Mouse (Mus musculus) left cerebral cortex, adult 2 months (tissue): ENCODE measurements around the gene Gm8947. TPM values are rescaled to one million over a fixed set of nuclear protein-coding genes. Genes with fewer than 3 reads are reported as not detected.
"Not testable (repeated sequence)": the region's sequence is repeated elsewhere in the genome, so short reads cannot be mapped to it uniquely, and the experiment has no call there.

ENCODE experiments used
- DNase-seq, 2 experiments: peaks; one replicate each; pipeline ENCODE4 v3.0.0; 2021 to 2022; ENCODE audit warnings: low spot score in 2 of 2, mixed read lengths in 1 of 2; ENCODE audit errors: extremely low spot score in 1 of 2
- H3K27ac ChIP-seq: fragments of 200-600 bp; 2 replicates; pipeline ENCODE4 v1.8.1; 2022
- H3K4me3 ChIP-seq: fragments of 200-600 bp; 2 replicates; pipeline ENCODE4 v1.8.1; 2022
- CTCF ChIP-seq: fragments of 200-600 bp; IDR thresholded peaks from 2 replicates; pipeline ENCODE4 v1.8.1; 2022; ENCODE audit warnings: antibody characterized with exemption, mild to moderate bottlenecking, moderate library complexity
- intact Hi-C: fragments of 180-260 bp; cut with DNase I; formaldehyde crosslinking; loops from one replicate; pipeline ENCODE4 v1.15.1; 2025
- total RNA-seq, 2 experiments: library from RNA; stranded (reverse); gene quantifications; 2 replicates each; pipeline ENCODE4 v1.2.3; 2021

Gene Gm8947
- total RNA-seq, 2 experiments from 2014 or later, result not detected

GRCm38 (mm10) chr1:151166031-151166430, 26.1 kb upstream of the Gm8947 start:
- Histone ChIP-seq H3K4me3 (no peak overlapping the region), H3K27ac (no peak overlapping the region)
- no peak for TF ChIP-seq CTCF
- DNase-seq, result no peak
- intact Hi-C loops, result no loop called here

GRCm38 (mm10) chr1:151167297-151168047, 24.7 kb upstream of the Gm8947 start:
- DNase-seq, result no peak
- Histone ChIP-seq H3K27ac (no peak overlapping the region), H3K4me3 (no peak overlapping the region)
- intact Hi-C loops, result no loop called here
- TF ChIP-seq CTCF, result no peak

- Histone ChIP-seq H3K27ac (no peak overlapping the region), H3K4me3 (no peak overlapping the region)
- intact Hi-C loops, result no loop called here
- TF ChIP-seq CTCF, result no peak
- DNase-seq, result no peak
Measured at GRCm38 (mm10) chr1:151168637-151169036, 23.5 kb upstream of the Gm8947 start.

GRCm38 (mm10) chr1:151171572-151172461, 20.4 kb upstream of the Gm8947 start:
- no peak for DNase-seq
- Histone ChIP-seq H3K27ac (no peak overlapping the region; the same call in 1 of the 2 replicates), H3K4me3 (no peak overlapping the region)
- intact Hi-C loops, result no loop called here
- TF ChIP-seq CTCF, result no peak

- Histone ChIP-seq H3K4me3 (peak overlapping the region; percentile 32), H3K27ac (no peak overlapping the region)
- DNase-seq, result no peak
- no peak for TF ChIP-seq CTCF
- intact Hi-C loops, result no loop called here
Measured at GRCm38 (mm10) chr1:151177030-151177936, 14.9 kb upstream of the Gm8947 start.

GRCm38 (mm10) chr1:151177937-151178271, 14.3 kb upstream of the Gm8947 start:
- Histone ChIP-seq H3K27ac (no peak overlapping the region), H3K4me3 (peak overlapping the region; percentile 32)
- TF ChIP-seq CTCF, result no peak
- intact Hi-C loops, result no loop called here
- DNase-seq, result no peak

GRCm38 (mm10) chr1:151178505-151179083, 13.6 kb upstream of the Gm8947 start:
- intact Hi-C loops, result no loop called here
- Histone ChIP-seq H3K27ac (no peak overlapping the region), H3K4me3 (no peak overlapping the region)
- no peak for DNase-seq
- TF ChIP-seq CTCF, result no peak

- Histone ChIP-seq H3K4me3 (no peak overlapping the region), H3K27ac (no peak overlapping the region)
- intact Hi-C loops, result no loop called here
- no peak for TF ChIP-seq CTCF
- no peak for DNase-seq
Measured at GRCm38 (mm10) chr1:151180167-151180566, 12.0 kb upstream of the Gm8947 start.

- intact Hi-C loops, H3K27ac ChIP-seq, DNase-seq, H3K4me3 ChIP-seq: not testable (repeated sequence)
Measured at GRCm38 (mm10) chr1:151182266-151182665, 9.9 kb upstream of the Gm8947 start, which contains the start of gene Gm47985. TSS of gene Gm47985 (plus strand) at chr1:151182537.

GRCm38 (mm10) chr1:151186186-151186585, 6.0 kb upstream of the Gm8947 start:
- DNase-seq, intact Hi-C loops: not testable (repeated sequence)

GRCm38 (mm10) chr1:151186879-151187424, 5.2 kb upstream of the Gm8947 start:
- DNase-seq, H3K4me3 ChIP-seq, H3K27ac ChIP-seq, intact Hi-C loops: not testable (repeated sequence)

More at GRCm38 (mm10) chr1:151186186-151186585, 6.0 kb upstream of the Gm8947 start:
- not testable (repeated sequence) for H3K27ac ChIP-seq, H3K4me3 ChIP-seq
